Comparison of ENCODE assay signal across 23 mouse cellular contexts in the genomic region with DNA sequence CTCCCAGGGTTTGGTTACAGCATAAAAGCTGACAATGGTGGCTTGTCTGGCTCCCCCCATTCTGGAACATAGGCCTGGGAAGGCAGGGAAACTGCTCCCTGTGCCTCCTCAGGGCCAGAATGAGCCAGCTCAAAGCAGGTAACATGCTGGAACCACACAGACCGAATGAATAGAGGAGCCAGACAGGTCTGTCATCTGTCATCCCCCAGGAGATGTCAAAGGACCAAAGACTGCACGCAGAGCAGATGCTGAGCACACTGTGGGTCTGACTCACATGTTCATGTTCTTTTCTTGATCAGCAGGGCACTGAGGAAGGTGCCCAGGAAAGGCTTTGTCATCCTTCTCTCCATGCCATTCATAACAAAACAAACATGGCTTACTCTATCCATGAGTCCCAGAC.
A peak's percentile ranks its signal among the peaks of the same experiment; 100 is the strongest.
DNase-seq lines count a peak whose midpoint lies in the region; ATAC-seq lines count a peak whose summit lies in the region.
"Had no signal": no experiment of that assay in that cellular context is flagged by ENCODE, and none has a peak within 500 bp of the region (broad histone marks: within the 10 kb centered on the region; RNA-seq: fewer than 3 reads in every experiment).

No protein-coding gene starts in this region.

- H3K4me3 ChIP-seq in midbrain, embryonic 15.5 days = no peak overlapping the region
- H3K4me3 ChIP-seq in midbrain, embryonic 14.5 days (replicated peaks; ENCODE audit: low read depth, low read length) = no peak overlapping the region
- H3K4me3 ChIP-seq in hindbrain, embryonic 14.5 days (replicated peaks; ENCODE audit: low read length) = no peak overlapping the region
- H3K4me3 ChIP-seq in heart, embryonic 11.5 days (ENCODE audit: low read depth, low read length) = no peak overlapping the region
- H3K4me3 ChIP-seq: embryonic facial prominence, embryonic 15.5 days; heart, embryonic 12.5 days; intestine, embryonic 15.5 days; left cerebral cortex, adult 2 months; stomach, embryonic 15.5 days had no signal

- peak; percentile 38; the same call in 1 of the 2 replicates for ATAC-seq in midbrain, embryonic 15.5 days (replicated peaks)
- no peak for ATAC-seq in midbrain, embryonic 14.5 days (ENCODE audit: low FRiP score, low TSS enrichment)
- peak; percentile 55; the same call in 1 of the 2 replicates for ATAC-seq in hindbrain, embryonic 14.5 days (ENCODE audit: low FRiP score)
- no peak for ATAC-seq in heart, embryonic 11.5 days (replicated peaks; ENCODE audit: insufficient number of reproducible peaks, low FRiP score, low TSS enrichment)
- ATAC-seq: CD4-positive, CD25-positive, alpha-beta regulatory T cell, adult 4 months; intestine, embryonic 15.5 days had no signal

- 33% methylated on average over 2 of the region's 2 CpGs for WGBS in midbrain, embryonic 15.5 days
- WGBS in midbrain, embryonic 14.5 days = 42% methylated on average over 2 of the region's 2 CpGs
- 14% methylated on average over 2 of the region's 2 CpGs for WGBS in hindbrain, embryonic 14.5 days
- WGBS in heart, embryonic 11.5 days (ENCODE audit: insufficient replicate concordance) = 41% methylated on average over 2 of the region's 2 CpGs

- no peaks in the 10 kb centered on the region for H3K27me3 ChIP-seq in midbrain, embryonic 15.5 days (replicated peaks)
- H3K27me3 ChIP-seq in midbrain, embryonic 14.5 days (ENCODE audit: control insufficient read depth, insufficient read depth, low read length) = no peaks in the 10 kb centered on the region
- H3K27me3 ChIP-seq in hindbrain, embryonic 14.5 days (ENCODE audit: control insufficient read depth, insufficient read depth, low read length) = no peaks in the 10 kb centered on the region
- no peaks in the 10 kb centered on the region for H3K27me3 ChIP-seq in heart, embryonic 11.5 days (ENCODE audit: control insufficient read depth, insufficient read depth, low read length)
- H3K27me3 ChIP-seq: embryonic facial prominence, embryonic 15.5 days; heart, embryonic 12.5 days; intestine, embryonic 15.5 days; stomach, embryonic 15.5 days had no signal

- H3K4me1 ChIP-seq in midbrain, embryonic 15.5 days = peaks cover 7% of the 10 kb centered on the region
- H3K4me1 ChIP-seq in midbrain, embryonic 14.5 days (ENCODE audit: control insufficient read depth, insufficient read depth, low read length) = no peaks in the 10 kb centered on the region
- peaks cover 7% of the 10 kb centered on the region for H3K4me1 ChIP-seq in hindbrain, embryonic 14.5 days (replicated peaks; ENCODE audit: control insufficient read depth, insufficient read depth, low read length)
- H3K4me1 ChIP-seq in heart, embryonic 11.5 days (ENCODE audit: control insufficient read depth, insufficient read depth, low read length) = peaks cover 12% of the 10 kb centered on the region
- H3K4me1 ChIP-seq: embryonic facial prominence, embryonic 15.5 days; intestine, embryonic 15.5 days; stomach, embryonic 15.5 days had no signal

- DNase-seq in cerebellum, adult 11-12 months = peak; percentile 20
- DNase-seq in cerebellum, adult 8-10 months = no peak
- DNase-seq in midbrain, embryonic 14.5 days = no peak
- no peak for DNase-seq in hindbrain, embryonic 14.5 days (ENCODE audit: low spot score)
- DNase-seq in kidney, adult 18-20 months = no peak
- DNase-seq in frontal cortex, postnatal 10 days (ENCODE audit: low spot score in 2 of 2) = no peak
- DNase-seq: adrenal gland, postnatal 36 days; heart, postnatal 14 days; kidney, postnatal 36 days; layer of hippocampus, adult 9-11 months; left cerebral cortex, postnatal 4 days; liver; lung, postnatal 10 days; thymus, adult 18-20 months; thymus, postnatal 4 days had no signal

- H3K9ac ChIP-seq in midbrain, embryonic 15.5 days = no peak overlapping the region
- H3K9ac ChIP-seq in midbrain, embryonic 14.5 days (replicated peaks; ENCODE audit: low read length) = no peak overlapping the region
- H3K9ac ChIP-seq in hindbrain, embryonic 14.5 days = no peak overlapping the region
- H3K9ac ChIP-seq in heart, embryonic 11.5 days (ENCODE audit: low read depth, low read length) = no peak overlapping the region
- H3K9ac ChIP-seq: embryonic facial prominence, embryonic 15.5 days; heart, embryonic 12.5 days; intestine, embryonic 15.5 days; stomach, embryonic 15.5 days had no signal

- no peak overlapping the region for H3K27ac ChIP-seq in midbrain, embryonic 15.5 days
- no peak overlapping the region for H3K27ac ChIP-seq in midbrain, embryonic 14.5 days (replicated peaks; ENCODE audit: low read depth, low read length)
- H3K27ac ChIP-seq in hindbrain, embryonic 14.5 days = peak overlapping the region; percentile 49
- no peak overlapping the region for H3K27ac ChIP-seq in heart, embryonic 11.5 days (ENCODE audit: low read depth, low read length)
- H3K27ac ChIP-seq: embryonic facial prominence, embryonic 15.5 days; intestine, embryonic 15.5 days; left cerebral cortex, adult 2 months; stomach, embryonic 15.5 days had no signal

- H3K36me3 ChIP-seq in midbrain, embryonic 15.5 days (replicated peaks) = no peaks in the 10 kb centered on the region
- H3K36me3 ChIP-seq in midbrain, embryonic 14.5 days (ENCODE audit: control insufficient read depth, insufficient read depth, low read length) = no peaks in the 10 kb centered on the region
- H3K36me3 ChIP-seq in hindbrain, embryonic 14.5 days (replicated peaks; ENCODE audit: control insufficient read depth, insufficient read depth) = no peaks in the 10 kb centered on the region
- H3K36me3 ChIP-seq in heart, embryonic 11.5 days (ENCODE audit: control insufficient read depth, insufficient read depth, low read length) = no peaks in the 10 kb centered on the region
- H3K36me3 ChIP-seq: embryonic facial prominence, embryonic 15.5 days; heart, embryonic 12.5 days; intestine, embryonic 15.5 days; stomach, embryonic 15.5 days had no signal

- no peak overlapping the region for H3K4me2 ChIP-seq in midbrain, embryonic 15.5 days
- no peak overlapping the region for H3K4me2 ChIP-seq in midbrain, embryonic 14.5 days (ENCODE audit: low read length)
- H3K4me2 ChIP-seq in hindbrain, embryonic 14.5 days (replicated peaks) = no peak overlapping the region
- H3K4me2 ChIP-seq in heart, embryonic 11.5 days = no peak overlapping the region
- H3K4me2 ChIP-seq: embryonic facial prominence, embryonic 15.5 days; heart, embryonic 12.5 days; intestine, embryonic 15.5 days; stomach, embryonic 15.5 days had no signal

- H3K9me3 ChIP-seq in midbrain, embryonic 15.5 days = no peaks in the 10 kb centered on the region
- H3K9me3 ChIP-seq in midbrain, embryonic 14.5 days (ENCODE audit: control insufficient read depth, low read length) = no peaks in the 10 kb centered on the region; the same call in 1 of the 2 replicates
- H3K9me3 ChIP-seq in hindbrain, embryonic 14.5 days (ENCODE audit: control insufficient read depth, low read length) = no peaks in the 10 kb centered on the region
- no peaks in the 10 kb centered on the region for H3K9me3 ChIP-seq in heart, embryonic 11.5 days (replicated peaks; ENCODE audit: control insufficient read depth, low read length)
- H3K9me3 ChIP-seq: embryonic facial prominence, embryonic 15.5 days; heart, embryonic 12.5 days; intestine, embryonic 15.5 days; stomach, embryonic 15.5 days had no signal

Comparison
In these comparisons a context has a peak if more than half of its experiments do, and no peak if none do; other contexts are left out.
1. ATAC-seq: peak in midbrain, embryonic 15.5 days (single experiment) and hindbrain, embryonic 14.5 days (single experiment); none in midbrain, embryonic 14.5 days (single experiment) and heart, embryonic 11.5 days (single experiment).